Mouse (Mus musculus) frontal cortex, postnatal 25 days (tissue): ENCODE measurements around the gene Nr4a2.

ENCODE experiments used
- DNase-seq, 2 experiments: peaks; one replicate each; pipeline ENCODE4 v3.0.0; 2022; ENCODE audit warnings: low spot score in 2 of 2

Nr4a2 gene

DNA sequence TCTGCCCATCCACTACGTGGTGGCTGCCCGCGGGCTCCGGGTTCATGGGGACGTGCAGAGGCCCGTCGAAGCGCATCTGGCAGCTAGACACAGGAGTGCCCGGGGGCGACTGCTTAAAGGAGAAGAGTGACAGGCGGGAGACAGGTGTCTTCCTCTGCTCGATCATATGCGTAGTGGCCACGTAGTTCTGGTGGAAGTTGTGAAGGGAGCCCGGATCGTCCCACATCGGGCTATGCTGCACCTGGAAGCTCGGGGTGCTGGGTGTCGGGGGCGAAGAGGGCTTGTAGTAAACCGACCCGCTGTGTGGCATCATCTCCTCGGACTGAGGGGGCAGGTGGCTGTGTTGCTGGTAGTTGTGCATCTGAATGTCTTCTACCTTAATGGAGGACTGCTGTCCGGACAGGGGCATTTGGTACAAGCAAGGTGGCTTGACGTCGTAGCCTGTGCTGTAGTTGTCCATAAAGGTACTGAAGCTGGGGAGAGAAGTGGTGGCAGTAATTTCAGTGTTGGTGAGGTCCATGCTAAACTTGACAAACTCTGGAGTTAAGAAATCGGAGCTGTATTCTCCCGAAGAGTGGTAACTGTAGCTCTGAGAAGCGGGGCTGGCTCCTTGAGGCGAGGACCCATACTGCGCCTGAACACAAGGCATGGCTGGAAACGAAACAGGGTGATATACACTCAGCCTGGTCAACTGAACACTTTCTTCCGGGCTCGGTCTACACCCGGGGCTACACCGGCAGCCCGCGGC is 11.8 kb downstream of the Nr4a2 start:
- DNase-seq = no peak

DNA sequence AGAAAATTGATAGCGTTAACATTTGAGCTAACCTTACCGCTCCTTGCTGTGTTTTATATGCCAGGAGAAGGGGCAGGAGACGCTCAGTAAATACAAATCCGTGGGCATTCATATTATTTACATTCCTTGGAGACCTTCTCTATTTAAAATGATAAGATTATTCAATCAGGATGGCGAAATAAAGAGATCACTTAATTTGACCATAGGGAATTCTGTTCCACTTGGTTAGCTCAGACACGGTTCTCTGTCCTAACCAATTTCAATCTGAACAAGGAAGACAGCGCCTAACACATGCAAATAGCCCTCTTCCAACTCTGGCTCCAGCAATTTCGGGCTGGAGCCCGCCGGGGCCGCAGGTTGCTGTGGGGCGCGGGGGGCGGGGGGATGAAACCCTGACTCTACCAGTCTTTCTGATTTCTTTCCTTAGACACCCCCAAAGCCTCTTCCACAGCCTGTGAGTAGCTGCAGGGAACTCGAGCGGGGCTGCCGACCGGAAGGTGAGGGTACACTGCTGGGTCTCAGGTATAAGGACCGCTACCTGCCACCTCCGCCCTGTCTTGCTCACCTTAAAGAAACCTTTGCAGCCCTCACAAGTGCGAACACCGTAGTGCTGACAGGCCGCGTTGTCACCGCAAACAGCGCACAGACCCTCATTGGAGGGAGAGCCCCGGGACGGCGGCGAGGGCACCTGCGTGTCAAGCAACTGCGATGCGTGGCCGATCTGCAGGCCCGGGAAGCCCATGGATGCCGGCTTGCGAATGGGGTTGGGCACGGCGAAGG is 12.6 kb downstream of the Nr4a2 start:
- DNase-seq = no peak

DNA sequence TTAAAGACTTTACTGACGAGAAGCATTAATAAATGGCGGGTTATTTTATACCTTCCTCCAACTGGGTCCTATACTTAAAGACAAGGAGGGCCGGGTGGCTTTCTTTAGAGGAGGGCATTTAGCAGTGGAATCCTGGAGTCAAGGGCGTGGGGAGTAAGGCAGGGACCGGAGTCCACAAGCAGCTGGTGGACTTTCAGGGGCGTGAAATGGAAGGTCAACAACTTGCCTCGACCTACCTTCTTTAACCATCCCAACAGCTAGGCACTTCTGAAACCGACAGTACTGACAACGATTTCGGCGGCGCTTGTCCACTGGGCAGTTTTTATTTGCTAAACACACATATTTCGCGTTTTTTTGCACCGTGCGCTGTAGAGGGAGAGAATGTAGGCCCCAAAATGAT is 13.4 kb downstream of the Nr4a2 start:
- DNase-seq = no peak

DNA sequence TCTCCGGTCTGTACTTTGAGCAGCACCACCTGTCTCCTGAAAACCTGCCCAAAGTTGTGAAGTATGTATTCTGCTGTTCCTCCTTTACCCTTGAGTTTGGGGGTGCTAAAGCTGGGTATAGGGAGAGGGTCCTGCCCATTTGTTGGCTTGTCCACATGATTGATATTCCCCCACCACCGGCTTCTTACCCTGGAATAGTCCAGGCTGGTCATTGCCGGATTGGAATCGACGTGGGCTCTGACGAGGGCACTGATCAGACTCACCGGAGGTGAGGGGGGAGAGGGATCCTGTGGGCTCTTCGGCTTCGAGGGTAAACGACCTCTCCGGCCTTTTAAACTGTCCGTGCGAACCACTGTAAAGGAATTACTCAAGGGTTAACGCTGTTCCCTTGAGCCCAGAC is 13.9 kb downstream of the Nr4a2 start:
- DNase-seq = no peak

DNA sequence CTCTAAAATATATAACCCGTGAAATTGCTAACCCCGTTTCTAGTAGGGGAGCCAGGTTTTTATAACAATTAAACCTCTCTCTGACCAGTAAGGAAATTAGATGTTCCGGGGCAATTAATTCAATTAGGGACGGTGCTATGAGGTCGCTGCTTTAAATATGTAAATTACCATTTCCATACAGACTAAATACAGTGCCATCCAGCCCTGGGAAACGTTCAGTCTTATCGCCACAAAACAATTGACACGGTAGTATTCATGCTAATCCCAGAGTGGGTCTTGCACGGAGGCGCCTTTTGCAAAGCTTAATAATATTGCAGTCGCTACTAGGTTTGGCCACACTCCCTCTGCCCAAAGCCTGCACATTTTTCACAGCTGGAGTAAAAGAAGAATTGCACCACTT is 14.5 kb downstream of the Nr4a2 start:
- DNase-seq = no peak

DNA sequence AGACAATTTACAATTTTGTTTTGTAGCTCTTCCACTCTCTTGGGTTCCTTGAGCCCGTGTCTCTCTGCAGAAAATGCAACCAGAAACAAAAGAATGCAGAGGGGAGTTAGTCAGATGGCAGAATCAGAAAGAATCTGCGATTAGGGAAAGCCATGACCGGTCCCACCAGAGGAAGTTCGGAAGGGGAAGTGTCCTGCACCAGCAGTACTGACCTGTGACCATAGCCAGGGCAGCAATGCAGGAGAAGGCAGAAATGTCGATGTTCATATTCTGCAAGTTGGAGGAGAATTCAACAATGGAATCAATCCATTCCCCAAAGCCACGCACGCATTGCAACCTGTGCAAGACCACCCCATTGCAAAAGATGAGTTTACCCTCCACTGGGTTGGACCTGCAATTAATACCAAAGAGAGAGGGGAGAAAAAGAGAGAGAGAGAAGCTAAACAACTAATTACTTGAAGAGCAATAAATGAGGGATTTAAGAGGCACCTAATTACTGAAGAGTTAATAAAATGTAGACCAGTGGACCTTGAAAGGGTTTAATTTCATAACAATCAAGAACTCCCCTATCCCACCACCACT is 15.4 kb downstream of the Nr4a2 start:
- no peak for DNase-seq

DNA sequence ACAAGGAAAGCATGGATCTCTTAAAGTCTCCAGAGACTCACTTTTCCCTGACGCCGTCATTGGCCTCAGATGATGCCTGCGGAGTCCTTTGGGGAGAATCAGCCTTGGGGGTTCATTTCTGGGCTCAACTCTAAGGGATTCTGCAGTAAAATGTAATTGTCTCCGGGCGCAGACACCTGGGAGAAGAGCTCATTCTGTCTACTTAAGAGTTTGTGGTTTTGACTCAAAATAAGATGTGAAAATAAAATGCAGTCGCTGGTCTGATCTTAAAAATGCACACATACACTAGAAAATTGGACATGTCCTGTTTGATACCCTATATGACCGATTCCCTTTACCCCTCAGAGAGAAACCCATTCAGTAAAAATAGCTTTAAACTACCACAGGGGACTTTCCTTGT is 18.4 kb downstream of the Nr4a2 start:
- no peak for DNase-seq

DNA sequence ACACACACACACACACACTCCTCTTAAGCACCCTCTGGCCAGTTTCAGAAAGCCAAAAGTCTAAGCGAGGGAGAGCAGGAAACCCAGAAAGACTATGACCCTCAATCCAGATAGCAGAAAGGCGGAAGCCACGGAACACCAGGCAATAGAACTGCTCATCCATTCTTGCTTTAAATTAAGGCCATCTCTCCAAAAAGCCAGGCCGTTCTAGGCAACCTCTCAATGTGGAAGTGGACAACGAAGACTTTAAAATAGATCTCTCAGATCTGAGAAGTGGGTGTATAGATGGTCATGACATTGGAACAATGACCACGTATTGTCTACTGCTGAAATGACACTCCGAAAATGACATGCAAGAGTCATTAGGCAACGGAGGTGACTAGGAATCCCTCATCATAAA is 19.1 kb downstream of the Nr4a2 start:
- no peak for DNase-seq

DNA sequence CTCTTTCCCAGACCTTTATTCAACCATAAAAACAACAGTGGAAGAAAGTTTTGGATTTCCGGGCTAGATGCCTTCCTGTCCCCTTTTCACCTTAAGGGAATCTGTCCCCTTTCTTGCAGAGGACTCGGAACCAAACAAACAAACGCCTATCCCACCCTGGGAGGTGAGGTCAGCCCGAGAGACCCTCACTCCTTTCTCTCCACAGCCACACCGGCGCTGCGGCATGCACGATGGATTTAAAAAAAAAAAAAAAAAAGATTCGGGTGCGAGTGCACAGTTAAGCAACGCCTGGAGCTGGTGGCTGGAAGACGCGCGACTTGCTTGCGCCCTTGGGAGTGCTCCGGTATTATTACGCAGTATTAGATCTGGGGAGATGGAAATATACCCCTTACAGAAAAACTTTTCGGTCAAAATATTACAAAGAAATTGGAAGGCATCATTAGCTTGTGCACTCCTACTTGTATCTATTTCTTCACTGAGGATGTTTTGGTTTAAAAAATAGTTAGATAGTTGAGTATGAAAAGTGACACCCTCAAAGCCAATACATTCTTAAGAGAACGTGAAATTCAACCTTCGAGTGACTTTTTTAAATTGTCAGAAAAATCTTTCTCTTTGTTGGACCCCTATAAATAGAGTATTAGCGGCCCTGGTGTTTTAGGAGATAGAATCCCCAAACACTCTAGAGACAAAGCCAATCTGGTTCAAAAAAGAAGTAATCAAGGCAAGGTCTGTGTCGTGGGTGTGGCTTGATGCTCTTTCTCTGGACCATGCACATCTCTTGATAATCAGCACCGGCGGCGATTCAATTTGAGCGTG is 19.8 kb downstream of the Nr4a2 start:
- DNase-seq = no peak

DNA sequence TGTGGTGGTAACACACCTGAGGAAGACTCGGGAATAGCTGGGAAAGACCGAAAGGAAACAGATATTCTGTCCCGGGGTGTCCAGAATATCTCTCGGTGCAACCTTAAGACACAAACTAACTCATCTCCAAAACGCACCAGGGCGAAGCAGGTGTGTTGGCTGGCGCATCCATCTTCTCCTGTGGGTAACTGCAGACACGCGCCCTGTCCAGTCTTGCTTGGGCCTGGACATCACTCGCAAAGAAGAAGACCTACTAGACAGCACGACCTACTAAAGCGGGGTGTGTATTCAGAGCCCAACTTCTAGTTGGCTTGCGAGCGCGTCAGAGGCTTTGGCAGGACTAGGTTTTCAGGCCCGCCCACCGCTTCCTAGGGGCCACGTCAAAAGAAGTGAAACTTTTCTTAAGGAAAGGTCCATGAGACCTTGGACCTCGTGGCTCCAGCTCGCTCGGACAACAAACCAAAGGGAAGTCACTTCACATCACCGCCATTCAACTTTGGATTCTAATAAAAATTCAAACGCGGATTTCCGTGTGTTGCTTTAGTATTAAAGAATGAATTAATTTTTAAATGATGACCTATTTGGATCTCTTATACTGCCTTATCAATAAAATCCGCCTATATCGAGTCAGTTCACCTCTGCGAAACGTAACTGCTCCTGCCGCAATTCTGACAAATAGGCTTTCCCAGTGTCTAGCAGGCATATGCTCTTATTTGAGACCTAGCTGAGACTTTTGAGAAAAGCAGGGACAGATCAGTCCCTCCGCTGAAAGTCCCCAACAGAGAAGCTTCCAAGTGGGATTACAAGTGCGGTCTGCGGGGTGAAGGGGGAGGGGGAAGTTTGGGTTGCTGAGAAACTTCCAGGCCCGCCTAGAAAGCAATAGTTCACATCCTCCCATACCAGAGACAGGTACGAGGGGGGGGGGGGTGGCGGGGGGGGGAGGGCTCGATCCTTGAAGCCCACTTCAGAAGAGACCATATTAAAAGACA is 20.7 kb downstream of the Nr4a2 start:
- DNase-seq = no peak

DNA sequence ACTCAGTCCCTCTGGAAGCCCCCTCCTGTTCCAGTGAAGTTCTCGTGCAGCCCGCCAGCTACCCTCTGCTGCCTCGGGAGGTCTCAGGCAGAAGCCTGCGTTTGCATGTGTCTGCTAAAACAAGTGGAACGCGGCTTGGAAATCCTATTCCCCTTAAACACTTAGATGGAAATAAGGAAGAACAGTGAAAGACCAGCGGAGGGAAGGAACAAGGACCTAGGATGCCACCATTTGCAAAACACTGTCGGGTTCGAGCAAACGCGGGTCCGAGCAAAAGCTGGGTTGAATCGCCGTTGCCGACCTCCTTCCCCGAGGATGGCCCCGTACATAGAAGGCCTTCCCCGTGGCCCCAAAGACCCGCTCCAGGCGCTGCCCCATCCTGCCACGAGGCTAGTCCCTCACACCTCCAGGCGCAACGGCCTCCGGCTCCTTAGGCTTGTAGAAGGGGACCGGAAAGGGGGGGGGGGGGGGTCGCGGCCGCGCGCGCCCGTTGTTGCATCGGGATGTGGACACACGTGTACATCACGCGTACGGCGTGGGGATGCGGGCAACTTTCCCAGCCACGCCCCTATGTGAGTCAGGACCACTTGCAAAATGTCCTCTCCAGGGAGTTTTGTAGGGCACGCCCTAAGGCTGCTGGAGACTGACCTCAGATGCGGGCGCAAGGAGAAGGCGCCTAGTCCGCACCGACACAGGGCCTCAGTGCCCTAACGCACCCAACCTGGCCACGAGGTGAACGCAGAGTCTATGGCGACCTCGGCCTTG is 21.5 kb downstream of the Nr4a2 start:
- DNase-seq = no peak

DNA sequence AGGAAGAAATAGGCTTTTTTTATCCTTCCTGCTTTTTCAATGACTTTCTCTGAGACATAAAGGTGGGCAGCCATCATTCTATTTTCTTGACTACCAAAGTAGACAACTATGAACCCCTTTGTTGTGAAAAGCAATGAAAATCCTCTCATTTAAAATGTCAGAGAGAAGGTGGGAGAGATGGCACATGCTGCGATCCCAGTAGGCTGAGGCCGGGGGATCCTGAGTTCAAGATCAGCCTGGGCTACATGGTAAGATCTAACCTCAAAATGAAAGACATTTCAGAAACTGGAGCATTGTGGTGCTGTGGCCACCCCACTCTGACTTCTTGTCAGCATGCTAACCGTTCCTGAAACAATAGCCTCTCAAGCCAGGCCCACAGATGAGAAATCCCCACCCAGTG is 23.6 kb downstream of the Nr4a2 start:
- no peak for DNase-seq

DNA sequence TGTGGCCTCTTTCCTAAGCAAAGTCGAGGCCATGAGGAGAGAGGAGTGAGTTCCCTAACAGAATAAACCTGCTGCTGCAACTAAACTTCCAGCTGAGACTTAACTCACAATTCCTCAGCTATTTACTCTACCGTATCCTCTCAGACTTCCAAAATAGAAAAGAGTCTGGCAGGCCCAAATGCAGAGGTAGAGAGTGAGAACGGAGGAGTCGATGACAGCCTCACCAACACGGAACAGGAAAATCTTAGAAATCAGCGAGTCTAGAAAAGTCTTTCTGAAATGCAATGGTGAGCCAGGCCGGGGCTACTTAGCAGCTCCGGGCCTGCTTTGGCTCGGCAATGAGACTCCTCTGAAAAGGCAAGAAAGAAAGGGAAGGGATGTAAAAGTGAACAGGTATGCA is 51.4 kb downstream of the Nr4a2 start:
- peak in 1 of 2 experiments; percentile 4 for DNase-seq

DNA sequence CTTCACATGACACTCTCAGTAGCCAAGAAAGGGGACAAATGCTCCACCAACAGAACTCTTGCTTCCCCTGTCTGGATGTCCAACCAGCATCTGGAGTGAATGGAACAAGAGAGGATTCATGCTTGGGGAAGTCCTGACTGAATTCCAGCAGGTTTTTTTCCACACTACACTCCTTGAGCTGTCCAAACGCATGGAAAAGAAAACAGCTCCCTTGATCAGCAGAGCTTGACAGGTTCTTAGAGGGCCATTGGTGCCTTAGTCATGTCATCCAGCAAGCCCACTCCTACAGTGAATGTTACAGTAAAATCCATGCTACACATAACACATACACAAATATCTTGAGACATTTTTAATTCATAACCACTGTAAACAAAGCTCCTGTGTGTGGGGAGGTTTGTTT is 60.3 kb downstream of the Nr4a2 start:
- no peak for DNase-seq
